Mouse (Mus musculus): ENCODE data around the gene Srxn1.

The Srxn1 gene

GRCm38 (mm10) chr2:152159487-152159886, 54.2 kb downstream of the Srxn1 start:
- DNase-seq (ENCODE audit: low spot score in 2 of 2) = no peak

Data from spleen, postnatal 4 days (tissue).